Mouse (Mus musculus) midbrain, embryonic 15.5 days (tissue): ENCODE measurements at regions not wholly inside any gene's neighbourhood (a gene's known extent, or its start where the extent isn't known, plus 50 kb on each side); places are given as distances from the start of the nearest gene placed in this dataset.

Experiments used
- ATAC-seq: fragments of 200-750 bp; cut with Nextera tagmentation; replicated peaks from 2 replicates; pipeline ENCODE4 v1.8.0; 2017; ENCODE audit warnings: moderate TSS enrichment
- H3K27ac ChIP-seq: fragments of 300-500 bp; sonication (generic); 2 replicates; pipeline ENCODE4 v1.5.1; 2015; ENCODE audit warnings: mild to moderate bottlenecking, inconsistent platforms
- H3K27me3 ChIP-seq: fragments of 300-500 bp; sonication (generic); replicated peaks from 2 replicates; pipeline ENCODE4 v1.6.1; 2015; ENCODE audit warnings: inconsistent platforms
- H3K36me3 ChIP-seq: fragments of 300-500 bp; sonication (generic); replicated peaks from 2 replicates; pipeline ENCODE4 v1.6.1; 2015; ENCODE audit warnings: inconsistent platforms
- H3K4me1 ChIP-seq: fragments of 300-500 bp; sonication (generic); 2 replicates; pipeline ENCODE4 v1.6.1; 2015; ENCODE audit warnings: inconsistent platforms
- H3K4me2 ChIP-seq: fragments of 300-500 bp; sonication (generic); 2 replicates; pipeline ENCODE4 v1.6.1; 2015; ENCODE audit warnings: inconsistent platforms, mild to moderate bottlenecking, moderate library complexity
- H3K4me3 ChIP-seq: fragments of 300-500 bp; sonication (generic); 2 replicates; pipeline ENCODE4 v1.5.1; 2015; ENCODE audit warnings: mild to moderate bottlenecking, inconsistent platforms
- H3K9ac ChIP-seq: fragments of 300-500 bp; sonication (generic); 2 replicates; pipeline ENCODE4 v1.6.1; 2015; ENCODE audit warnings: mild to moderate bottlenecking, inconsistent platforms
- H3K9me3 ChIP-seq: fragments of 300-500 bp; sonication (generic); 2 replicates; pipeline ENCODE4 v1.6.1; 2016; ENCODE audit warnings: inconsistent platforms
- WGBS: fragments of 180-500 bp; shearing (Covaris S2); methylation state at CpG from one replicate; pipeline ENCODE4 v1.1.7; 2015; ENCODE audit warnings: mixed read lengths; 5-methylcytosine and 5-hydroxymethylcytosine counted together

DNA sequence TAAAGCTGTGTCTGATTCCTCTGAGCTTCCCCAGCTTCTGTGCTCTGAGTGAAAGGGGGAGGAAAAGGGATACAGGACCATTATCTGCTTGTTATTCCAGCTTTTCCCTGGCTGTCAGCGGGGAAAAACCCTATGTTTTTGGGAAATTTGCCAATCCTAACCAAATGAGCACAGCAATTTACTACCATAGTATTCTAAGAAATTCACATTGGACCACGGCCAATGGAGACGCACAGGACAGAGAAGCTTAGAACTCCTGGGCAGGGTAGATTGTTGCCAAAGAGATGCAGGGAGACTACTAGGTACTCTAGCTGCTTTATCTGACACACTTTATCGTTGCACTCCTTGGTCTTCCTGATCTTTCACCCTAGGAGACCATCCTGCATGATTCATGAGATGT lies 303.2 kb downstream of the Olfm3 start:
- no peaks in the 10 kb centered on the region for H3K9me3 ChIP-seq
- WGBS, result 70% methylated on average over 4 of the region's 4 CpGs
- no peak overlapping the region for H3K27ac ChIP-seq
- ATAC-seq, result no peak
- H3K4me3 ChIP-seq, result no peak overlapping the region
- no peaks in the 10 kb centered on the region for H3K27me3 ChIP-seq
- H3K4me1 ChIP-seq, result no peaks in the 10 kb centered on the region
- H3K4me2 ChIP-seq, result no peak overlapping the region
- no peak overlapping the region for H3K9ac ChIP-seq
- H3K36me3 ChIP-seq, result no peaks in the 10 kb centered on the region

DNA sequence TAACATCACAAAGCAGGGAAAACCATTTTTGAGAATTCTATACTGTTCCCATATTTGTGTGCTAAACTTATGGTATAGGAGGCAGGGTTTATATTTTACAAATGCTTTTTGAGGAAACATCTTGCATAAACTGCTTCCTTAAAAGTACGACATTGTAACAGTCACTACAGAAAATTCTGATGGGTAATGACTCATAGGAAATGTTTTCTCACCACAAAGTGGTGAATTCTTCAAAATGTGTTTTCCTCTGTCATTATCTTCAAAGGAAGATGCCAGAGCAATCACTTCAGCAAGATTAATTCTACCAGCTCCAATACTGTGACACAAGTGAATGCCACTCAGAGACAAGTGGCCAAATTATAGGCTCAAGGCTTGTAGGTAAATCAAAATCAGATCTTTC lies 308.0 kb downstream of the Olfm3 start:
- 88% methylated on average over 1 of the region's 1 CpGs for WGBS
- H3K36me3 ChIP-seq, result no peaks in the 10 kb centered on the region
- ATAC-seq, result no peak

DNA sequence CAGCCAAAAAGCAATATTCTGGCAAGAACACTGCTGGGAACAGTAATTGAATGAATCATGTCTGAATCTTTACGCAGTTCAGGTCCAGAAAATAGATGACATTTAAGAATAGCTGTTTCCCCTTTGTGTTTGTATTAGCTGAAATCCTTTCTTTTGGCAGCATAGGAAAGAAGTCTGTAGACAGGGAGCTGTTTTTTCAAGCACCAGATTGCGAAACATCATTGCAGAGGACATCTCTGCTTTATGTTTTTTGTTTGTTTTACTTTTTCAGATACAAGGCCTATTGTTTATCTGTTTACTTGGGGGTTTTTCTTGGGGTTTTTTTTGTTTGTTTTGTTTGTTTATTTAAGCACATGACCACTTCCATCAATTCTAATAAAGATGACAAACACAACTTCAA lies 309.6 kb downstream of the Olfm3 start:
- Histone ChIP-seq H3K36me3 (no peaks in the 10 kb centered on the region), H3K9ac (no peak overlapping the region), H3K27ac (no peak overlapping the region), H3K9me3 (no peaks in the 10 kb centered on the region), H3K4me3 (no peak overlapping the region), H3K27me3 (no peaks in the 10 kb centered on the region), H3K4me1 (no peaks in the 10 kb centered on the region), H3K4me2 (no peak overlapping the region)
- WGBS, result 45% methylated on average over 2 of the region's 2 CpGs
- ATAC-seq, result no peak

More for the DNA sequence above, 308.0 kb downstream of the Olfm3 start:
- no peaks in the 10 kb centered on the region for H3K4me1 ChIP-seq
- no peak overlapping the region for H3K9ac ChIP-seq
- H3K27ac ChIP-seq, result no peak overlapping the region
- H3K4me3 ChIP-seq, result no peak overlapping the region
- H3K4me2 ChIP-seq, result no peak overlapping the region
- no peaks in the 10 kb centered on the region for H3K9me3 ChIP-seq
- H3K27me3 ChIP-seq, result no peaks in the 10 kb centered on the region

DNA sequence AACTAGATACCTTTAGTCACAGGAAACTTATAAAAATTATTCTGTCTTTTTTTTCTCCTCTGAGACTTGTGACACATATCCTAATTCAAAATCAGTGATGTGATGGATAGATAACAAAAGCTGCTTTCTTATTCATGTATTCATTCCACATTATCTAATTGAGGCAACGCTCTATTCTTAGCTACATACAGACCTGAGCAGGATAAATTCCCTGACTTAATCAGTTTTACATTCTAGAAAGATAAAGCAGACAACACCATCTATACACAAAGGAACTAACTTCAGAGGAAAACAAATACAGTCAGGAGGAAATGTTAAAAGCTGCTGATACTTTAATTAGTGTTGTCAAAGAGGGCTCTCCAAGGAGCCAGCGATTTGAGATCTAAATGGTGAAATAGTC lies 336.6 kb downstream of the Olfm3 start:
- no peak overlapping the region for H3K27ac ChIP-seq
- H3K9me3 ChIP-seq, result no peaks in the 10 kb centered on the region
- H3K36me3 ChIP-seq, result no peaks in the 10 kb centered on the region
- H3K4me2 ChIP-seq, result no peak overlapping the region
- ATAC-seq, result 0 out of 2 replicates have a peak, but pooled peaks have one; percentile 50
- H3K9ac ChIP-seq, result no peak overlapping the region
- no peaks in the 10 kb centered on the region for H3K4me1 ChIP-seq
- no peak overlapping the region for H3K4me3 ChIP-seq
- no peaks in the 10 kb centered on the region for H3K27me3 ChIP-seq
- WGBS, result 38% methylated on average over 2 of the region's 2 CpGs

DNA sequence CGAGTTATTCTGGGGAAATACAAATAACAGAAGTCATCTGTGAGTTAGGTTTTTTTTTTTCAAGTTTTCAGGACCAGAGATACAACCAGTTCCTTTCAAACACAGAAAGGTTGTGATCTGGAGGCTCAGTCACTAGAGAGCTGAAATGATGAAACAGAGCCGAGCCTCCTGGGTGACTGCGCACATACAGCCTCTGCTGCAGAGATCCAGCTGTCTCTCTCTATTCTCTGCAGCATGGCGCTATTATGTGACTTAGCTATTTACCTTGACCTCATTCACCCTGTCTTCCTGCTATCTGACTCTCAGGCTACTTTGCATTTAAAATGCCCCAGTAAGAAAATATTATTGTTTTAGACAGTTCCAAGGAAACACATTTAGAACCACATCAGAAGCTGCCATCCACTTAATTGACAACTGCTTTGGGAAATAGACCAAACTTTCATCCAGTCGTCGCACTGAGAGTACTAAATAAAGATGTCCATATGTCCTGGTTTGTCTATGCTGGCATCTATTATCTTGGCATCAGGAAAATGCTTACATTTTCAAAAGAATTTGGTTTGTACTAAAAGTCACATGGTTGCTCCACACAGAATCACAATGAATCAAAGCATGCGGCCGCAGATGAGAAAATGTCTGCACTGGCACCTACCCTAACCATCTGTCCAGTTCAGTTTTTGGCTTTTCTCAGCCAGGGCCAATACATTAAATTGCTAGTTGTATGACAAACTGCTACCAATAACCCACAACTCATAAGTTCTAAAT lies 348.9 kb downstream of the Olfm3 start:
- ATAC-seq, result no peak
- Histone ChIP-seq H3K4me2 (no peak overlapping the region), H3K9ac (no peak overlapping the region), H3K27ac (no peak overlapping the region), H3K9me3 (no peaks in the 10 kb centered on the region), H3K4me1 (no peaks in the 10 kb centered on the region), H3K27me3 (no peaks in the 10 kb centered on the region), H3K36me3 (no peaks in the 10 kb centered on the region), H3K4me3 (no peak overlapping the region)
- 60% methylated on average over 8 of the region's 8 CpGs for WGBS

DNA sequence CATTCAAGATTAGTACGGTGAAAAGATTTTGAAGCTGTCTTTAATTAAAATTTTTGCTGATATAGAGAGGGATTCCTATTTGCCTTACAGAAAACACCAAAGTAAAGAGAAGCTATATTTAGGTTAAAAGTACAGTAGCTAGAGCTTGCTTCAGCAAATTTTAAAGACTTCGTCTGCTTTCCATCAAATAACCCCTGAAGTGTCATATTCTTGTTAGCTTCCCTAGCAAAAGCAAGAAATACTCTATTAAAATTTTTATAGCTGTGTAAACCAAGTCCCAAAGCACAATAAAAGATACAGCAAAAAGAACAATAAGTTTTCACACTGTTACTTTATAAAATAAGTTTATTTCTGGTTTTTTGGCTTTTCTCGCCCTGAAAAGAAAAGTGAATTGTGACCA lies 372.3 kb downstream of the Olfm3 start:
- H3K4me2 ChIP-seq, result no peak overlapping the region
- H3K27me3 ChIP-seq, result no peaks in the 10 kb centered on the region
- H3K27ac ChIP-seq, result no peak overlapping the region
- H3K9me3 ChIP-seq, result no peaks in the 10 kb centered on the region
- H3K4me1 ChIP-seq, result no peaks in the 10 kb centered on the region
- no peak for ATAC-seq
- 84% methylated on average over 3 of the region's 3 CpGs for WGBS
- H3K4me3 ChIP-seq, result no peak overlapping the region
- H3K36me3 ChIP-seq, result no peaks in the 10 kb centered on the region
- no peak overlapping the region for H3K9ac ChIP-seq

DNA sequence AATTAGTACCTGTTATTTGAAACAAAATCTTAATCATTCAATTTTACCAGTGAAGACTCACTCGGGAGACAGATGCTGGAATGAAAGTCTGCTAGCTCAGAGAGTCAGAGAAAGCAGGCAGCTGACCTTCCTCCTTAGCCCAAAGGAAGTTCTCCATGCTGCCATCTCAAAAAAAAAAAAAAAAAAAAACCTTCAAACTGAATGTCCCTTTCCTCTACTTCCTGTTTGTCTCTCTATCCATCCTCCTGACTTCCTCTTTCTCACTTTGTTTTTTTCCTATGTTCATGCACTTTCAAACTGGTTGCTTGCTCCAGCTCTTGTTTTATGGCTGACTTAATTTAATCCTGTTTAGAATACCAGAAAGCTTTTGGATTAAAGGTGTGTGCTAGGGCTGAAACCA lies 377.4 kb downstream of the Olfm3 start:
- no peak for ATAC-seq
- no peaks in the 10 kb centered on the region for H3K27me3 ChIP-seq
- H3K4me3 ChIP-seq, result no peak overlapping the region
- no peak overlapping the region for H3K9ac ChIP-seq
- no peak overlapping the region for H3K27ac ChIP-seq
- H3K4me1 ChIP-seq, result no peaks in the 10 kb centered on the region
- WGBS, result 86% methylated on average over 1 of the region's 1 CpGs
- H3K9me3 ChIP-seq, result no peaks in the 10 kb centered on the region
- no peaks in the 10 kb centered on the region for H3K36me3 ChIP-seq
- H3K4me2 ChIP-seq, result no peak overlapping the region

DNA sequence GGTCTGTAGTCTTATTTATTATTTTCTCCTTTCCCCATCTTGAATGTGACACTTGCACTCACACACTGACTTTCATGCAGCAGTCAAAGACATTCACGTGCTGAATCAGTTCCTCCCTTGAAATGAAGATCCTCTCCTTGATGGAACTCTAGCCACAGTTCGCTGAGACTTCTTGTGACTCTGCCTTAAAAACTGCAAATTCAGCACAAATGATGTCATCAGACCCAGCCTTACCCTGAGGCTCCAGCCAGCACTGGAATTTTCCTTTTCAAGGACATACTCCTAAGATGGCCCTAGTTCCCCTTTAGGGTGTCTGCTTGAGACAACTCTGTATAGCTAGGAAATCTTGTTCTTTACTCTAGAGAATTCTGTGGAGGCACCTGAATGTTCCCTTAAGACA lies 380.6 kb downstream of the Olfm3 start:
- H3K27me3 ChIP-seq, result no peaks in the 10 kb centered on the region
- no peak overlapping the region for H3K4me2 ChIP-seq
- H3K9me3 ChIP-seq, result no peaks in the 10 kb centered on the region
- H3K4me1 ChIP-seq, result no peaks in the 10 kb centered on the region
- WGBS, result 83% methylated on average over 2 of the region's 2 CpGs
- no peak overlapping the region for H3K4me3 ChIP-seq
- ATAC-seq, result no peak
- H3K27ac ChIP-seq, result no peak overlapping the region
- H3K36me3 ChIP-seq, result no peaks in the 10 kb centered on the region
- H3K9ac ChIP-seq, result no peak overlapping the region
